Mouse (Mus musculus) cortical plate, adult 2 months (tissue): ENCODE results near the gene Tcf12. TPM values are rescaled to one million over a fixed set of nuclear protein-coding genes. Genes with fewer than 3 reads are reported as not detected.

Experiments
- H3K27ac ChIP-seq: fragments of 200-500 bp; 2 replicates; pipeline ENCODE4 v1.5.1; 2012; ENCODE audit warnings: low read length, control low read depth, inconsistent platforms; ENCODE audit not compliant: insufficient read depth
- H3K4me1 ChIP-seq: fragments of 200-500 bp; 2 replicates; pipeline ENCODE4 v1.6.1; 2011; ENCODE audit warnings: low read length; ENCODE audit not compliant: control insufficient read depth, insufficient read depth
- H3K4me3 ChIP-seq: fragments of 200-500 bp; 2 replicates; pipeline ENCODE4 v1.5.1; 2011; ENCODE audit warnings: mild to moderate bottlenecking, low read length, control low read depth; ENCODE audit not compliant: insufficient read depth
- CTCF ChIP-seq: fragments of 200-500 bp; IDR thresholded peaks from 2 replicates; pipeline ENCODE4 v1.5.1; 2011; ENCODE audit warnings: mild to moderate bottlenecking, control low read depth, low read length; ENCODE audit not compliant: insufficient read depth; ENCODE audit errors: extremely low read depth
- POLR2A ChIP-seq: fragments of 200-500 bp; IDR thresholded peaks from 2 replicates; pipeline ENCODE4 v1.6.1; 2011; ENCODE audit warnings: mild to moderate bottlenecking, low read length, control low read depth; ENCODE audit not compliant: insufficient read depth; ENCODE audit errors: extremely low read depth
- polyA plus RNA-seq: library from polyadenylated mRNA; depleted of rRNA; stranded (reverse); fragments of >200 nt; gene quantifications from 2 replicates; pipeline ENCODE4 v1.2.3, GENCODE M21; 2012

Tcf12 gene
- polyA plus RNA-seq, 1 experiment = 42.5 TPM

DNA sequence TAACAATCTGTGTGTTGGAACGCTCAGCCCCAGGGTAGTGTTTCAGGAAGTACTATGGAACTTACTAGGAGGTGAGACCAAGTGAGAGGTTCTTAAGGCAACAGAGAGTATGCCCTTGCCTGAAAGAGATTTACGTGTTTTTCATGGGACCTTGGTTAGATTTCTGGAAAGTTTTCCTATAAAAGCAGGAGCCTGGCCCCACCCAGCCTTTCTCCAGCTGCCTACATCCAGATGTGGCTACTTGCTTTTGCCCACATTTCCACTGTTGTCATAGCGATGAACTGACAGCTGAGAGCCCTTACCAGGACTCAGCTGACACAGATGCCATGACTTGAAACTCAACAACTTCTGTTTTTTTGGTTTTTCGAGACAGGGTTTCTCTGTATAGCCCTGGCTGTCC lies 18.2 kb upstream of the Tcf12 start:
- Histone ChIP-seq H3K27ac (no peak overlapping the region), H3K4me1 (no peaks in the 10 kb centered on the region), H3K4me3 (no peak overlapping the region)
- TF ChIP-seq CTCF (no peak), POLR2A (no peak)

DNA sequence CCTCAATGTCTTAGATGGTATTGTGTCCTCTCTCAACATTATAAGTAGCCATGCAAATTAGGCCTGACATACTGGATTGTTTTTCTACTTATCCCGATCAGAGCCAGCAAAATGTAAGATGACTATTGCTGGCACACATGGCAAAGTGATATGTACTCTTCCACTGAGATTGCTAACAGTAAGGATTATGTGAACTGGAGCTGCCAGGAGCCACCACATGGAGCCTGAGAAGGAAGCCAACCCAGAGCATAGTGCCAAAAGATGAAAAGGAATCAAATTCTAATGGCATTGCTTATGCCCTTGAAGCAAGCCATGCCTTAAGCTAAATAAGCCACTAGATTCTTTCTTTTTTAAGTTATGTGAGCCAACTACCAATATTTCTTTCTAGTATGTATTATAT lies 13.8 kb upstream of the Tcf12 start:
- Histone ChIP-seq H3K4me1 (no peaks in the 10 kb centered on the region), H3K27ac (no peak overlapping the region), H3K4me3 (no peak overlapping the region)
- TF ChIP-seq CTCF (no peak), POLR2A (no peak)

DNA sequence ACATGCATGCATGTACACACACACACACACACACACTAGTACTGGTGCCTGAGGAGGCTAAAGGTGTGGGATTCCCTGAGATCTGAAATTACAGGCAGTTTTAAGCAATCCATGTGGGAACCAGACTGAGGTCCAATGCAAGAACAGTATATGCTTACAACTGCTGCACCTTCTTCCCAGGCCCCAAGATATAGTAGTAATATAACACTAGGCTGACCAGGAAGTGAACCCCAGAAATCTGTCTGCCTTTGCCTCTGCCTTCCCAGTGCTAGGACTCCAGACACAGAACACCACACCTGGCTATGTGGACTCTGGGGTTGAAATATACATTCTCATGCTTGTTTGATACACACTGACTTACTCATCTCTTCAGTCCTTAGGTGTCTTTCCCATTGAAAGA lies 6.8 kb upstream of the Tcf12 start:
- no peak for TF ChIP-seq CTCF
- TF ChIP-seq POLR2A = no peak
- Histone ChIP-seq H3K27ac (no peak overlapping the region), H3K4me1 (no peaks in the 10 kb centered on the region), H3K4me3 (no peak overlapping the region)

DNA sequence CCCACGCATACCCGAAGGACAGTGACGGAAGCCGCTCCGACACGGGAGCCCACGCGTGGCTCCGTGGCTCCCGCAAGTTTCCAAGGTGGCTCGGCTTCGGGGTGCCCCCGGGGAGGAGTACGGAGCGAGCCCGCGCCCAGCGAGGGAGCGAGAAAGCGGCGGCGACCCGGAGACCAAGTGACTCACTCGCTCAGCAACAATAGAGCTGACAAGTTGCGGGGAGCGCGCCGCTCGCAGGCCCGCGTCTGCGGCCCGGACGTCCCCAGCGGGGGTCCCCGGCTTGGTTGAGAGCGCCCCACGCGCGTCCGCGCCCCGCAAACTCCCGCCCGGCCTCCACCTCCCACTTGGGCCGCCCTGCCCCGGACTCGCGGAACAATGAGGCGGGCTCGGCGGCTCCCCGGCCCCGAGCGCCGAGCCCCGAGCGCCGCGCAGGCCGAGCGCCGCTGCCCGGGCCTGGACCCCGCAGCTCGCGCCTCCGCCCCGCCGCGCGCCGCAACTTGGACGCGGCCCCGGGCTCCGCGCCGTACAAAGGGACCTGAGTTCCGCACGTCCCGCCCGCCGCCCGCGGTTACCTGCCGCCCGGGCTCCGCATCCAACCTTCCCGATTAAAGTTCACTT lies 558 bp downstream of the Tcf12 start:
- Histone ChIP-seq H3K4me1 (no peaks in the 10 kb centered on the region), H3K4me3 (peak overlapping the region; percentile 62), H3K27ac (peak overlapping the region; percentile 99)
- no peak for TF ChIP-seq POLR2A
- no peak for TF ChIP-seq CTCF

DNA sequence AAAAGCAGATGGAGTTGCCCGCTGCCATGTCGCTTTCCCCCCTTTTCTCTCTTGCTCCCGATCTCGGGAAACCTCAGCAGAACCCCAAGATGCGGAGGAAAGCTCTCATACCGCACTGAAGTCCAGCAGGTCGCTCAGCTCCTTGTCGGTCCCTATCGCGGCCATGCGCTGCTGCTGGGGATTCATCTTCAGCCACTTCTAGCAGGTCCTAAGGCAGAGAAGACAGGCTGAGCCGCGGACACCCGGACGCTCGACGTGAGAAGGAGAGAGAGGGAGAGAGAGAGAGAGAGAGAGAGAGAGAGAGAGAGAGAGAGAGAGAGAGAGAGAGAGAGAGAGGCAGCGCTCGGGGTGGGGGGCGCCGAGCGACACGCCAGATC lies 1.1 kb downstream of the Tcf12 start:
- Histone ChIP-seq H3K4me1 (no peaks in the 10 kb centered on the region), H3K4me3 (peak overlapping the region; percentile 62), H3K27ac (peak overlapping the region; percentile 99)
- TF ChIP-seq POLR2A (no peak), CTCF (no peak)

DNA sequence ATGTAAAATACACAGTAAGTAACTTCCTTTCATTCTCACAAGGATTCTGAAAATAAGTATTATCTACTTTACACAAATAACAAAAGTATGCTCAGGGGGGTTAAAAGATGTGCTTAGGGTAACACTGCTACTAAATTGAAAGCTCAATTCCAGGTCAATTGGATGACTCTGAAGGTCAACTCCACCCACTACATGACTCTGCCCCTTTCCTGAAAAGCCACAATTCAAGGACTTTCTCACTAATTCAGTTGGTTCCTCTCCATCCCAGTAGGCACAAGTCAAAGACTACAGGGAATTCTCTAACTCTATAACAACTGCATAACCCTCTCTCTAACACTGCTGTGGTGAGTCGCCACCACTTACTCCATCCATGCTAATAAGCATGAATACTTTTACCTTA lies 8.2 kb downstream of the Tcf12 start:
- Histone ChIP-seq H3K4me3 (no peak overlapping the region), H3K27ac (no peak overlapping the region), H3K4me1 (no peaks in the 10 kb centered on the region)
- no peak for TF ChIP-seq POLR2A
- no peak for TF ChIP-seq CTCF

DNA sequence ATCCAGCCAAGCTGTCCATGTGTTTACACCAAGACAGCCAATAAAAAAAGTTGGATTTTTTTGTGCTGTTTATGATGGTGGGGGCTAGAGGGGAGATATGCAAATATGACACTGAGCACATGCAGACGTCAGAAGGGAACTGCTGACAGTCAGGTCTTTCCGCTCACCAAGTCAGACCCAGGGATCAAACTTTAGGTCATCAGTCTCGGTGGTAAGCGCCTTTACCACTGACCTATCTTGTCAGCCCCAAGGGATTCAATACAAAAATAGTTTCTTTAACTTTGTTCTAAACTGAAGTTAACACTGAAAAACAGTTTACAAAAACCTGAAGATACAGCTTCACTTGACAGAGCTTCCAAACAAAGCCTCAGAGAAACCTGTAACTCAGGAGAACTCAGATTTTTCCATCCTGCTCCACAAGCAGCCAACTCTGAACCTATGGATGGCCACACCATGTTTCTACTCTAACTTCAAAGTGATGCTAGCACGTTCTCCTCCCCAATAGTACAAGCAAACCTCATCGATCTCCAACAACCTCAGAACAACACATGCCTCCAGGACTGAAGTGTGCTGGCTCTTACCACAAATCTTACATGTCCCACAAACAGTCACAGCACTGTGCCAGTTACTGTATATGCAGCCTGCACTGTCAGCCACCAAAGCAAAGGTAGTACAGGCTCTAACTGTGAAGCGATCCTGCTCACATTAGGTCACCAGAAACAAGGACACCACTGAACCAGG lies 11.6 kb downstream of the Tcf12 start:
- TF ChIP-seq POLR2A (no peak), CTCF (no peak)
- no peaks in the 10 kb centered on the region for H3K4me1 ChIP-seq
- no peak overlapping the region for H3K27ac ChIP-seq
- no peak overlapping the region for H3K4me3 ChIP-seq

DNA sequence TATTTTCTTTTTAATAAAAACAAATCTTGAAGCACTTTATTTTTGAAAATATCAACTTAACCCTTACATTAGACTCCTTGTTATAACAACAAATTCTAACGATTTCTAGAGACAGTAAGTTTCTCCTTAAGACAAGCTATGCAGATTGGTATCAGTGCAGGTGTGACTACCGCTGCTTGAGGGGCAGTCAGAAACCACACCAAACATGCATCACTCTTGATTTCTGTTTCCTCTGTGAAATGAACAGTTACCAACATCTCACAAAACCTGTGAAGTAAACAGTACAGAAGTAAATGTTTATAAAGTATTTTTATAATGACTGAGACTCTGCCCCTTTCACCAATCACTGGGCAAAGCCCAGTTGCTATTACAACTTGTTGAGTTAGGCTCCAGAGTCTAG lies 13.6 kb downstream of the Tcf12 start:
- no peak overlapping the region for H3K4me3 ChIP-seq
- H3K4me1 ChIP-seq = peaks cover 1% of the 10 kb centered on the region
- no peak for TF ChIP-seq CTCF
- no peak for TF ChIP-seq POLR2A
- no peak overlapping the region for H3K27ac ChIP-seq

DNA sequence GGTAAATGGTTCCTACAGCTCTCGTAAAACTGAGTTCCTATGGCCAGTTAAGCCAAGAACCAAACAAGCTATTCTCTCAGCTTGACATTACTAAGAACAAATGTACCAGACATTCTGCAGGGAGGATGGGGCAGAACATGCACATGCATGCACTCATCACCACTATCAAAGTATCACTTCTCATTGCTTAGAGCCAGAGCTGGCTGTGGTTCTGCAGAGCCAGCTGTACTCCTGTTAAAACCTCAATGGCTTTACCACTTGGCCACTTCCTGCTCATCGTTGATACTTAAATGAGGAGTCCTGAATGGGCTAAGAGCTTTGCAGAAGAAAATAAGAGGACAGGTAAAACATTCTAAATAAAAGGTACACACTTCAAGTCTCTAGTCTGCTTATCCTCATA lies 14.6 kb downstream of the Tcf12 start:
- Histone ChIP-seq H3K4me3 (no peak overlapping the region), H3K27ac (no peak overlapping the region), H3K4me1 (peaks cover 2% of the 10 kb centered on the region)
- TF ChIP-seq POLR2A = no peak
- TF ChIP-seq CTCF = no peak

DNA sequence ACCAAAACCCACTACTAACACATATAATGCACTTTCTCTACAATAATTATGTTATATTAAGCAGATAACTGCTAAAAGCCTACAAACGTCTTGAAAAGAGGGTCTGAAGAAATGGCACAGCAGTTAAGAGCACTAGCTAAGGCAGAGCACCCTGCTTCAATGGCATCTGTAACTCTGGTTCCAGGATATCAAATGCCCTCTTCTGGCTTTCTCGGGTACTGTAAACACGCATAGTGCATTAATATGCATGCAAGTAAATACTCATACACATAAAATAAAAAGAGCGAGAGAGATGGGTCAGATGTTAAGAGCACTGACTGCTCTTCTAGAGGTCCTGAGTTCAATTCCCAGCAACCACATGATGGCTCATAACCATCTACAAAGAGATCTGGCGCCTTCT lies 17.0 kb downstream of the Tcf12 start:
- TF ChIP-seq CTCF (no peak), POLR2A (no peak)
- H3K4me3 ChIP-seq = no peak overlapping the region

DNA sequence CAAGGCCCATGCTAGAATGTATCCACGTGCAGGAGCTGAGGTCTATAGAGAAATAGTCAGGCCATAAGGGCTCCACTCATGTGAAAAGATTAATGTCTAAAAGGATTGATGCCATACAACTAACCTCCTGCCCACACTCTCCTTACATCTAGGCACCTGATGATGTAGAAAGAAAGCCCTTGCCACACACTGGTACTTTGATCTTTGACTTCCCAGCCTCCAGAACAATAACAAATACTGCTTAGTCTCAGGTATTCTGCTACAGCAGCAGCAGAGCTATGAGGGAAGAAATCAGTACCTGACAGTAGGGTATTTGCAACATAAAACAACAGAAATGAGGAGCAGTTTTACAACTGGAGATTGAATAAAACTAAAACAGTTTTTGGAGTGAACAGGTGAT lies 19.5 kb downstream of the Tcf12 start:
- Histone ChIP-seq H3K27ac (no peak overlapping the region), H3K4me1 (peaks cover 2% of the 10 kb centered on the region), H3K4me3 (no peak overlapping the region)
- TF ChIP-seq CTCF = no peak
- TF ChIP-seq POLR2A = no peak

More for the DNA sequence above, 17.0 kb downstream of the Tcf12 start:
- Histone ChIP-seq H3K27ac (no peak overlapping the region), H3K4me1 (peaks cover 2% of the 10 kb centered on the region)
